Mouse (Mus musculus) liver, embryonic 11.5 days (tissue): Measurements from ENCODE around the gene Hs3st3a1. TPM values are rescaled to one million over a fixed set of nuclear protein-coding genes. Genes with fewer than 3 reads are reported as not detected.
A peak's percentile ranks its signal among the peaks of the same experiment; 100 is the strongest.

Experiments used
- ATAC-seq: fragments of 200-750 bp; cut with Nextera tagmentation; replicated peaks from 2 replicates; pipeline ENCODE4 v1.8.0; 2017; ENCODE audit warnings: moderate number of reproducible peaks, mild to moderate bottlenecking, moderate TSS enrichment, moderate library complexity; ENCODE audit not compliant: low FRiP score
- DNase-seq: peaks from one replicate; pipeline ENCODE4 v3.0.0-alpha.2; 2017; ENCODE audit warnings: low spot score
- H3K27ac ChIP-seq: fragments of 300-500 bp; sonication (generic); 2 replicates; pipeline ENCODE4 v1.5.1; 2014; ENCODE audit warnings: mild to moderate bottlenecking, low read depth, low read length, control low read depth
- H3K27me3 ChIP-seq: fragments of 300-500 bp; sonication (generic); replicated peaks from 2 replicates; pipeline ENCODE4 v1.6.1; 2014; ENCODE audit warnings: low read length, mixed read lengths; ENCODE audit not compliant: control insufficient read depth, insufficient read depth
- H3K36me3 ChIP-seq: fragments of 300-500 bp; sonication (generic); 2 replicates; pipeline ENCODE4 v1.6.1; 2014; ENCODE audit warnings: mild to moderate bottlenecking, low read length, moderate library complexity, mixed read lengths; ENCODE audit not compliant: control insufficient read depth, insufficient read depth
- H3K4me1 ChIP-seq: fragments of 300-500 bp; sonication (generic); replicated peaks from 2 replicates; pipeline ENCODE4 v1.6.1; 2014; ENCODE audit warnings: low read length, mixed read lengths; ENCODE audit not compliant: control insufficient read depth, insufficient read depth
- H3K4me2 ChIP-seq: fragments of 300-500 bp; sonication (generic); 2 replicates; pipeline ENCODE4 v1.6.1; 2014; ENCODE audit warnings: mild to moderate bottlenecking, control low read depth, moderate library complexity
- H3K4me3 ChIP-seq: fragments of 300-500 bp; sonication (generic); 2 replicates; pipeline ENCODE4 v1.5.1; 2014; ENCODE audit warnings: low read depth, low read length, control low read depth
- H3K9ac ChIP-seq: fragments of 300-500 bp; sonication (generic); 2 replicates; pipeline ENCODE4 v1.6.1; 2014; ENCODE audit warnings: low read depth, low read length, control low read depth
- H3K9me3 ChIP-seq: fragments of 300-500 bp; sonication (generic); 2 replicates; pipeline ENCODE4 v1.6.1; 2016; ENCODE audit warnings: low read length, inconsistent platforms, mixed read lengths; ENCODE audit not compliant: control insufficient read depth
- WGBS: fragments of 180-500 bp; shearing (Covaris S2); extraction: QIAGEN DNeasy Blood & Tissue Kit; methylation state at CpG from one replicate; pipeline ENCODE4 v1.1.7; 2014; 5-methylcytosine and 5-hydroxymethylcytosine counted together
- polyA plus RNA-seq: library from polyadenylated mRNA; unstranded; fragments of >200 nt; fragmentation: Nextera tagmentation; extraction: Ambion mirVana; gene quantifications from 2 replicates; pipeline ENCODE4 v1.2.1, GENCODE M21; 2014

Hs3st3a1 gene
- 1.6 and 1.9 TPM in 2 replicates for polyA plus RNA-seq

GRCm38 (mm10) chr11:64434611-64435545, at the start of gene Hs3st3a1:
TSS of gene Hs3st3a1 (plus strand) at chr11:64435332.
- Histone ChIP-seq H3K4me2 (peak within 1 kb of the TSS; percentile 89), H3K9ac (peak within 1 kb of the TSS; percentile 53), H3K4me1 (no peaks in the 10 kb centered on the region), H3K27me3 (peaks cover 24% of the 10 kb centered on the region), H3K9me3 (no peaks in the 10 kb centered on the region), H3K27ac (peak within 1 kb of the TSS; percentile 44), H3K4me3 (peak within 1 kb of the TSS; percentile 63), H3K36me3 (no peaks in the 10 kb centered on the region)
- WGBS: under 1% methylated on average over 36 of the region's 36 CpGs
- ATAC-seq (peak; percentile 89), DNase-seq (peak; percentile 80)

GRCm38 (mm10) chr11:64386333-64386732, 48.8 kb upstream of the Hs3st3a1 start:
- Histone ChIP-seq H3K9ac (no peak overlapping the region), H3K4me2 (no peak overlapping the region), H3K4me1 (no peaks in the 10 kb centered on the region), H3K27me3 (no peaks in the 10 kb centered on the region), H3K27ac (no peak overlapping the region), H3K36me3 (no peaks in the 10 kb centered on the region), H3K9me3 (no peaks in the 10 kb centered on the region), H3K4me3 (no peak overlapping the region)
- 86% methylated on average over 4 of the region's 4 CpGs for WGBS
- no peak for DNase-seq
- no peak for ATAC-seq

- Histone ChIP-seq H3K9ac (no peak overlapping the region), H3K4me2 (no peak overlapping the region), H3K36me3 (no peaks in the 10 kb centered on the region), H3K27me3 (no peaks in the 10 kb centered on the region), H3K9me3 (no peaks in the 10 kb centered on the region), H3K27ac (no peak overlapping the region), H3K4me3 (no peak overlapping the region), H3K4me1 (no peaks in the 10 kb centered on the region)
- whole genome bisulfite sequencing: 17% methylated on average over 7 of the region's 7 CpGs
- DNase-seq (no peak), ATAC-seq (no peak)
Measured at GRCm38 (mm10) chr11:64396331-64396881, 38.7 kb upstream of the Hs3st3a1 start.

- H3K27me3 ChIP-seq: no peaks in the 10 kb centered on the region
- no peaks in the 10 kb centered on the region for H3K9me3 ChIP-seq
- no peaks in the 10 kb centered on the region for H3K4me1 ChIP-seq
- no peak overlapping the region for H3K9ac ChIP-seq
- H3K4me3 ChIP-seq: no peak overlapping the region
- H3K27ac ChIP-seq: no peak overlapping the region
- WGBS: 47% methylated on average over 6 of the region's 6 CpGs
- H3K4me2 ChIP-seq: no peak overlapping the region
- ATAC-seq (no peak), DNase-seq (no peak)
- no peaks in the 10 kb centered on the region for H3K36me3 ChIP-seq
Measured at GRCm38 (mm10) chr11:64396949-64397348, 38.2 kb upstream of the Hs3st3a1 start.

GRCm38 (mm10) chr11:64397612-64398011, 37.5 kb upstream of the Hs3st3a1 start:
- no peaks in the 10 kb centered on the region for H3K27me3 ChIP-seq
- no peak for DNase-seq
- H3K9ac ChIP-seq: no peak overlapping the region
- ATAC-seq: no peak
- whole genome bisulfite sequencing: 70% methylated on average over 3 of the region's 3 CpGs
- H3K36me3 ChIP-seq: no peaks in the 10 kb centered on the region
- H3K4me2 ChIP-seq: no peak overlapping the region
- H3K9me3 ChIP-seq: no peaks in the 10 kb centered on the region
- H3K4me3 ChIP-seq: no peak overlapping the region
- H3K27ac ChIP-seq: no peak overlapping the region
- H3K4me1 ChIP-seq: no peaks in the 10 kb centered on the region

- ATAC-seq (no peak), DNase-seq (no peak)
- no peak overlapping the region for H3K4me3 ChIP-seq
- no peak overlapping the region for H3K27ac ChIP-seq
- H3K9ac ChIP-seq: no peak overlapping the region
- H3K4me2 ChIP-seq: no peak overlapping the region
- no peaks in the 10 kb centered on the region for H3K36me3 ChIP-seq
- H3K9me3 ChIP-seq: no peaks in the 10 kb centered on the region
- no peaks in the 10 kb centered on the region for H3K27me3 ChIP-seq
- 61% methylated on average over 6 of the region's 6 CpGs for WGBS
- no peaks in the 10 kb centered on the region for H3K4me1 ChIP-seq
Measured at GRCm38 (mm10) chr11:64400534-64401093, 34.5 kb upstream of the Hs3st3a1 start.

- ATAC-seq (no peak), DNase-seq (no peak)
- H3K9ac ChIP-seq: no peak overlapping the region
- H3K9me3 ChIP-seq: no peaks in the 10 kb centered on the region
- H3K4me3 ChIP-seq: no peak overlapping the region
- WGBS: 85% methylated on average over 1 of the region's 1 CpGs
- no peaks in the 10 kb centered on the region for H3K36me3 ChIP-seq
- H3K4me1 ChIP-seq: no peaks in the 10 kb centered on the region
- H3K27ac ChIP-seq: no peak overlapping the region
- no peaks in the 10 kb centered on the region for H3K27me3 ChIP-seq
- no peak overlapping the region for H3K4me2 ChIP-seq
Measured at GRCm38 (mm10) chr11:64418969-64419368, 16.2 kb upstream of the Hs3st3a1 start.

- under 1% methylated on average over 81 of the region's 81 CpGs for WGBS
- peak; percentile 66 for DNase-seq
- Histone ChIP-seq H3K9me3 (no peaks in the 10 kb centered on the region), H3K4me3 (peak overlapping the region; percentile 63), H3K27ac (peak overlapping the region; percentile 44), H3K27me3 (peaks cover 24% of the 10 kb centered on the region), H3K9ac (peak overlapping the region; percentile 53), H3K36me3 (no peaks in the 10 kb centered on the region), H3K4me1 (no peaks in the 10 kb centered on the region), H3K4me2 (peak overlapping the region; percentile 89)
- ATAC-seq: peak; percentile 19; the same call in 1 of the 2 replicates
Measured at GRCm38 (mm10) chr11:64435546-64436411, 647 bp downstream of the Hs3st3a1 start.
